Mouse (Mus musculus): ENCODE data around the gene Prune1. TPM values are rescaled to one million over a fixed set of nuclear protein-coding genes. Genes with fewer than 3 reads are reported as not detected.

Gene Prune1
- total RNA-seq, 2 experiments from 2014 or later, result 22.2 to 27.9 TPM

DNA sequence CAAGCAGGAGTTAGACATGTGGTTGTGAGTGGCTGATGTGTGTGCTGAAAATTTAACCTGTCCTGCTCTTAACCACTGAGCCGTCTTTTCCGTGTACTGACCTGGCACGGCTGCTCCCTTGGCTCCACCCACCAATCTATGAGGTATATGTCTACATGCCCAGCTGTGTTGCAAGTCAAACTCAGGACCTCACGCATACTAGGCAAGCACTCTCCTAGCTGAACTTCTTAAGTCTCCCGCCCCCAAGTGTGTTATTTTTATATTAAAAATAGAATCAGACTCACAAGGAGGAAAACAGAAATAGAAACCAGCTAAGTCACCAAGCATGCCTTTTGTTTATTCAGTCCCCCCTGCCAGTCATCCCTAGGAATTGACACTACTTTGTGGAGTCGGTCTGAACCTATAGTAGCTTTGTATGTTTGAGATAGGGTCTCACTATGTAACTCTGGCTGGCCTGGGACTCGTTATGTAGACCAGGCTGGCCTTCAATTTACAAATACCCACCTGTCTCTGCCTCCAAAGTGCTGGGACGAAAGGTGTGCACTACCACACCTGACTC, 44.3 kb downstream of the Prune1 start:
- DNase-seq, result no peak

DNA sequence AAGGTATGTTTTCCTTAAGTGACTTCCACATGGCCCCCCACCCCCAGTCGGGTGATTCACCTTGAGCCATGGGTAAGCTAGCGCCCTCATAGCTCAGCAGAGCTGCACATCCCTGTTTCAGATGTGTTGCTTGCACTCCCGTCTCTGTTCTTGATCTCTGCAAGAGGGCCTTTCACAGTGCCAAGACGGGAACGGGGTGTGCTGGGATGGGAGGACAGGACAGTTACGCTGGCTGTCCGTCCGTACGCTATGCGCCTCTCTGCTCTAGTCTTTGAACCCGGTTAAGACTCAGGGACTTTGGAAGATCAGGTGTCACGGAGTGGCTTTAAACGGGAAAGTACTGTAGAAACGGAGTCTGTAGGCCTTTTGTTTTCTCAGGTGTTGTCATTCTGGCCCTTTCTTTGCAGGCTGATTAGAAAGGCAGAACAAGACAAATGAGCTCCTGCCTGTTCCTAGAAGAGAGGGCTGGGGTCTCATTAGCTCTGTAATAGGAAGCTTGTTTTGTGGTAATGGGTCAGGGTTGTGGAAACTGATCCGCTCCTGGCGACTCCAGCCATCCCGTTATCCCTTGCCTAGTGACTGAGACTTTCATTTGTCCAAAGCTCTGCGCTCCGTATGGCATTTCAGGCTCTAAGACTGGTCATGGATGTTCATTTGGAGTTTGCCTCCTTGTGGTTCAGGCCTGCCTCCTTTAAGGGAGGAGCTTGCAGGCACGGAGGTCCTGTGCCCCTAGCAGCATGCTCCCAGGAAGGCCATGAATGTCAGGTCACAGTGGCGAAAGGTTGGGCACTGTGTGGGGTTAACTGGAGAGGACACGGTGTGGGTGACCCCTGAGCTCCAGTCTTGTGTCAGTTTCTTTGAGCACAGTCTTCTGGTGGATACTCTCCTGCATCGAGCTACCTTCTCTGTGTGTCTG, 46.2 kb downstream of the Prune1 start:
- DNase-seq, result no peak

DNA sequence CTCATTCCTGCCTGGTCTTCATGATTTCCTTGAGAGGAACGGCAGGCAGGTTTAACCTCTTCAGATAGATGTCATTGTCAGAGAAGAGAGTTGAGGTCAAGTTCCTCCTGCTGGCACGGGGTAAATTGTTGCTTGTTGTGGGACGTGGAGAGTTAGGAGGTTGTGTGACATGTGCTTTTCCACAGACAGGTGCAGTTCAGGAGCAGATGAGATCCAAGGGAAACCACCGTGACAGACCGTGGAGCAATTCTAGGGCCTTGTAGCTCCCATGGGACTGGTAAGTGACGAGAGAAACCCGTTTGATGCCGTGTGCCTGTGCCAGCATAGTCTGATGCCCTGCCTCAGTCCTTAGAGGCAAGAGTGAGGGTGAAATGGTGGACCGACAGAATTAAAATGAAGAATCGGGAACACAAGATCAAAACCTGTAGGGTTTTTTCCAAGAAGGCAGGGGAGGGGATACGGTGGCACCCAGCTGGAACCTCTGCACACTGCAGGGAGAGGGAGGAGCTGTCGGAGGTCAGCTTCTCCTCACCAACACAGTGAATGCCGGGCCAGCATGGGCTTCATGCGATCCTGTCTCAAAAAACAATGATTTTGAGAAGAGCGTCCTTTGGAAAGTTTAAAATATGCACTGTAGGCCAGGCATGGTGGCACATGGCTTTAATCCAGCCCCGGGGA, 48.4 kb downstream of the Prune1 start:
- DNase-seq, result no peak

DNA sequence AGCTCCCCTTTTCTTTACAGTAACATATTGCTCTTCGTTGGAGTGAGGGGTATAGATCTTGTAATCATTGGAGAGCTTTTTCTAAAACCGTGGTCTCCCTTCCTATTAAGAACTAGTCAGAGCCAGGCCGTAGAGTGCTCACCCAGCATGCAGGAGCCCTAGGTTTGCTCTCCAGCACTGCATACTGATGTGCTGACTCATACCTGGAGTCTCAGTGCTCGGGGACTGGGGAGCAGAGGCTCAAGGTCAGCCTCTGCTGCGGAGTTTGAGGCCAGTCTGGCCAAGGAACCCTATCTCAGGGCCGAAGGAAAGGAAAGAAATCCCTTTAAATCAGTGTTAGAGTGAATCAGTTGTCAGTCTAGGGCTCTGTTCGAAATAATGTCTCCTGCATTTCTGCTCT, 49.1 kb downstream of the Prune1 start:
- peak; percentile 73 for DNase-seq

DNA sequence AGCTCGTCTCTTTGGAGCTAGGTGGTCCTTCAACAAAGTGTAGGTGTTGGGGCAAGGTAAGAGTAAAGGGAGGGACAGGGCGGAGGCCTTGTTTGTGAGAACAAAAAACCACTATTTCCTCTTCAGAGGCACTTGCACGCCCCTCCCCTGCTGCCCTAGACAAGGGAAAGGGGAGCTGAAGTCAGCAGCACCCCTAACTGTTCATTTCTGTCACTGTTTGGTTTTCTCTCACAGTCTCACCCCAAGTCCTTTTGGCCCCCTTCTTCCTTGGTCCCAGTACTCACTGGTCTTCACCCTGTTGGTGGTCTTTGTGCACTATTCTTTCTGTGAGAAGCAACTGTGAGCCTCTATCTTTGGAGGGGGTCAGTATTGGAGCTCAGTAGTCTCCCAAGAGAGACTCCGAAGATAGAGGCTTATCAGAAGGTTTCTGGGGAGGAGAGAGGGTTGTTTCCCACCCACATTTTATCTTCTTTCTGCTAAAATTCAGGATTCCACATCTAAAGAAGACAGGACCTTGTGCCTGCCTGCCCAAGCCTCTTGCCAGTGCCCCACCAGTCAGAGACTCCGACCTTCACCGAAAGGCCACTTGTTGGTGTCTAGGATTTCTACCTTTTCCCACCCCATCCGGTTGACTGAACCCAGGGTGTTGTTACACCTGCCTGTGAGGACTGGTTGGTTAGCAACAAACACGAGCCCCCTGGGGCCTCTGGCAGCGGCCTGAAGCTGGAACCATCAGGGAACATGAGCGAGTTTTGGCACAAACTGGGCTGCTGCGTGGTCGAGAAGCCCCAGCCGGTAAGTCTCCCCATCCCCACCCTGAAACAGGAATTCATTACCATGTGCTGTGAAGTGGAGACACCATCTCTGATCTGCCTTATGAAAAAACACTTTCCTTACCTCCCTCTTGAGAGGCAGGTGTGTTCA, 50.3 kb downstream of the Prune1 start, which contains the start of gene Mllt11:
Gene Mllt11 (minus strand): TSS at position 874 of the 924 bp plus-strand sequence.
- DNase-seq, result no peak

DNA sequence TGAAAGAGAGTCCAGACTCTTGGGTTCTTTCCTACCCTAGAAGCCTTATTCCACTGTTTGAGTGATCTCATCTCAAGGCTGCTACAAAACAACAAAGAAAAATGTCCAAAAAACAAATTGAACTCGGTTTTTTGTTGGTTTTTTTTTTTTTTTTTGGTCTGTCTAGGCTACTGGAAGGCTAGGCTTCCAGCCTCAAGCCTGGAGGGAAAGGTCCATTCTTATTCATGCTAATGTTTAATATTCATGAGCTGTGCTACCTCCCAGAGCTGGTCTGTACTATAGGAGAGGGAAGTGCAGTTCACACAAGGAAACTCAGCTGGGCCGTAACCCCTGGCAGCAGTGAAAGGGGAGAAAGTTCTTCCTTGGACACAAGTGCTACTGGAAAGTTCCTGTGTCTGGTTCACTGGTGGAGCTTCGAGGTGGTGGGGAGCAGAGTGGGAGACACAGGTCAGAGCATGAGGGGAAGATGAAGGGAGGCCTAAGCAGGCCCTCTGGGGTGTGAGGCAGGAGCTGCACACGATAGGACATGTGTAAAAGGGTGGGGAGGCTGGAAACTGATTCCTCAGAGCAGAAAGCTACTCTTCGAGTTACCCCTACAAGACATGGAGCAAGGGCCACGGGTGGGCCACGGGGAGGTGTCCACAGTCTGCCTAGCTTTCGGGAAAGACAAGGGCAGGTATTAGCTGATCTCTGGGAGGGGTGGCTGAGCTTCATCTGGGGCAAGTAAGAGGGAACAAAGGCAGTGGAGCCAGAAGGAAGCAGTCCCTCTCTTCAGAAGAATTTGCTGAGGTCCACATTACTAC, 51.2 kb downstream of the Prune1 start:
- no peak for DNase-seq

DNA sequence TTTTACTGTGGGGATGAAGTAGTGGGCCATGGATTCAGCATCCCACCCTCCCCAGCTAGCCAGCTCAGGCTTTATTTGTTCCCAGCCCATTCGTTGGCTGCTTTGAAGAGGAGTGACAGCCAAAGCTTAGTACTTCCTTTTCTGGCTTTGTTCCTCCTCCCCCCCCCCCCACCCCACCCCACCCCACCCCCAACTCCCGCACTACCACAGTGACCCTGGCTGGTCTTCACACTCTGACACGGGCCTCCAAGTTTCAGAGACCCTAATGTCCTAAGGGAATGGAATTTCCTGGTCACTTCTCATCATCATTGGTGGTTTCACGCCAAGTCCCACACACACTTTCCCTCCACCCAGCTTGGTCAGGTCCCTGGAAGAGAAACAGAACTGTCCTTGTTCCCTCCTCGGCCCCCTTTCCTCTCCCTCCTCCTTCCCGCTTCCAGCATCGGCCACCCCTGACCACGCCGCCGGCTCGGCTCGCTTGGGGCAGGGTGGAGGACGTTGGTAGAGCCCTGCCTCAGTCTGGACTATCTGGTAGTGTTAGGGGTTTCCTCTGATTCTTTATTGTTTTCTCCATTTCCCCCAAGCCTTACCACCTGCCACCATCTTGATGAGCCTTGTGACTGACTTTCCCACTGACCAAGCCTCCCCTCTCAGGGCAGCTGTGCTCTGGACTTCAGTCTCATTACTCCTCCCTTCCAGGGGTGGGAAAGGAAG, 51.9 kb downstream of the Prune1 start:
- DNase-seq, result peak; percentile 59

DNA sequence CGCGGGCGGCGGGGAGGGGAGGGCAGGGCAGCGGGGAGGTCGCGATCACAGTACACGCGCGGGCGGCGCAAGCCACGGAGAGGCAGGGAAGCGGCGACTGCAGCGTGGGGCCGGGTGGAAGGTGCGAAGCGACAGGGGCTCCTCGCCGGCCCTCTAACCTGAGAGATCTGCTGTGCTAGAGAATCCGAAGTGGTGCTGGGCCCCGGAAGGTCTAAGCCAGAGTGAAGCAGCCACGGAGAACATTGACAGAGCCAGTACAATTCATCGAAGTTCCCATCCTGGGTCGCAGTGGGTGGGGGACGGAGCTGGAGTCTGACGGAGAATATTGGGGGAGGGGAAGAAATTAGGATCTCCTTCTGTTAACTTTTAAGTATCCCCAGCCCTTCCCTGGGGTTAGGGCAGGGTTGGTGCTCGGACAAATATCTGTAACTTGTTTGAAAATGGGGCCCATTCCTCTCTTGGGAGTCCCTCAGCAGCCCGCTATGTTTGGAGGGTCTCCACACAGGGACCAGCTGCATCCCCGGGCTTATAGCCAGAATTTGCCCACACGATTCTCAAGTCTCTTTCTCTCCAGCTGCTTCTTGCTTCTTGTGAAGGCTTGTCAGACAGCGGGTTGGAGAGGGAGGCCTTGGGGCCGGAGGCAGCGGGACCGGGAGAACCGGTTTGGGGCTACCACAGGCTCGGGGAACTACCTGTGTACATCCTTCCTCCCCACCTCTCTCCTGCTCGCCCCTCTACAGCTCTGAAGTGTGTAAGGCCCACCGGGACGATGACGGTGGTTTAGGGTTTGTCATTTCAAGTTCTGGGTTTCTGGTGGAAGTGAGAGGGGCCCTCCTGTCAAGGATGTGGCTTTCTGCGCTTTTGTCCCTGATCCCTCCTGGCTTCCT, 52.7 kb downstream of the Prune1 start:
- DNase-seq, result peak; percentile 49

DNA sequence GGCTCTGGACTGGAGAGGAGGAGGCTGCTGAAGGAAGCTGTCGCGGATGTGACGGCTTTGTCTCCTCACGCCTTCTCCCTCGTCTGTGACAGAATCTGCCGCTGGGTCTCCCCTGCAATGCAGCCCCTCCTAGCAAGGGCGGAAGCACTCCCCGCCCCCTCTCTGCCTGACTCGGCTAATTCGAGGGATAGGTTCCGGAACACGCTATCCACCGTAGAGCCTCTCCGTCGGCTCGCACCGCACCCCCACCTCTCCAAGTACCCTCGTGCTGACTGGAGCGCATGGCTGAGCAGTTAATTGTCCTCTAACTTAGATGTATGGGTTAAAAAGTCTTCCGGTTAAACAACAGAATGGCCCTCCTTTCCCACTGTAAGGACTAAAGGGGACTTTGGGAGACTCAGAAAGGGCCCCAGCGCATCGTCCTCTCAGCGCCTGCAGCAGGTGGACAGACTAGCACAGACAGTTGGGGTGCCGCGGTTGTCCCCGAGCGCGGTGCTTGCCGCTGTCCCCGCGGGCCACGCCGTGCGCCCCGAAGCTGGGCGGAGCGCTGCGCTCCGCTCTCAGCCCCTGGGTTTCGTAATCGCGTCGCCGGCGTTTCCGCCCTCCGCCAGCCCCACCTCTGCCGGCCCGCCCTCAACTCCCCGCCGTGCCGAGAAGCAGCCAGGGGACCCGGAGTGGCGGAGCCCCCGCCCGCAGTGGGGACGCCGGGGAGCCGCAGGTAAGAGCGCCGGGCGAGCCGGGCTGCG, 53.6 kb downstream of the Prune1 start, which contains the start of gene Cdc42se1:
Gene Cdc42se1 (plus strand): TSS at position 585 of the 746 bp plus-strand sequence.
- DNase-seq, result peak; percentile 93

DNA sequence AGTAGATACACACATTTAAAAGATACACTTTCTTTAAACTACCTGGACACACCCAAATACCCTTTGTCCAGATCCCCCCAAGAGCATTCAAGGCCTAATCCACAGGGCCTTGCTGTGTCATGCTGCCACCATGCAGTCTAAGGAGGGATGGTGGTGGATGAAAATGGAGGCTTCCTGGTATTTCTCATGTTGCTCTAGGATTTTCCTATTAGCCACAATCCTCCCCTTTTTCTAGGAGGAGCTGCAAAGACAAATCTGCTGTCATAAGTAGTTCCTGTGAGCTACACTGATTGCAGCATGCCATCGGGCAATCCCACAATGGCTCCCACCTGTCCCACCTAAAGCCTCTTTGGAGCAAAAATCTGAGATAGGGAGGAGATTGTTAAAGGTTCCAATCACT, 54.7 kb downstream of the Prune1 start:
- no peak for DNase-seq

DNA sequence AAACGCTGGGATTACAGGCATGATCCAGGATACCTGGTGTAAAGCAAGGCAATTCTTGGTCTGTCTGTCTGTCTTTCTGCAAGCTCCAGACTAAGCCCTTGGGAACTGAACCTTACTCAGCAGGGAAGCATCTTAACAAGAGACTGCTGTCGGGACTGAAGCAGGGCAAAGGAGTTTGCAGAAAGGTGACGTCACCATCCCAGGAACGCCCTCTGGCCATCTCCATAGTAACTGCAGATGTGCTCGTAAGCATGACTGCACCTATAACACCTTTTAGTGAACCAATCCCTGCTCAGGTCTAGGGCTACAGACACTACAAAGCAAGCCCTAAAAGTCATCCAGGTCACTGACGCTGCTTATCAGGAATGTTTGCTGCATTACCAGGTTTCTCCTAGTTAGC, 57.6 kb downstream of the Prune1 start:
- DNase-seq, result no peak

DNA sequence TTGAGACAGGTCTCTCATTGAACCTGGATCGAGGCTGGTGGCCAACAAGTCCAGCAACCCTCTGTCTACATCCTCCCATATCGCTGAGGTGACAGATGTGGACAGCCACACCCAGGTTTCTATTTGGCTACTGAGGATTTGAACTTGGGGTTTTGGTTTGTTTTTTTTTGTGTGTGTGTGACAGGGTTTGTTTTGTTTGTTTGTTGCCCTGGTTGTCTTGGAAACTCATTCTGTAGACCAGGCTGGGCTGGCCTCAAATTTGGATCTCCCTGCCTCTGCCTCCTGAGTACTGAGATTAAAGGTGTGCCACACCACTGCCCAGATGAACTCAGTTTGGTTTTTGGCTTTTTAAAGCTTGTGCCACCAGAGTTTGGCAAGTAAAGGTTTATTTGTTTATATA, 58.8 kb downstream of the Prune1 start:
- DNase-seq, result no peak

DNA sequence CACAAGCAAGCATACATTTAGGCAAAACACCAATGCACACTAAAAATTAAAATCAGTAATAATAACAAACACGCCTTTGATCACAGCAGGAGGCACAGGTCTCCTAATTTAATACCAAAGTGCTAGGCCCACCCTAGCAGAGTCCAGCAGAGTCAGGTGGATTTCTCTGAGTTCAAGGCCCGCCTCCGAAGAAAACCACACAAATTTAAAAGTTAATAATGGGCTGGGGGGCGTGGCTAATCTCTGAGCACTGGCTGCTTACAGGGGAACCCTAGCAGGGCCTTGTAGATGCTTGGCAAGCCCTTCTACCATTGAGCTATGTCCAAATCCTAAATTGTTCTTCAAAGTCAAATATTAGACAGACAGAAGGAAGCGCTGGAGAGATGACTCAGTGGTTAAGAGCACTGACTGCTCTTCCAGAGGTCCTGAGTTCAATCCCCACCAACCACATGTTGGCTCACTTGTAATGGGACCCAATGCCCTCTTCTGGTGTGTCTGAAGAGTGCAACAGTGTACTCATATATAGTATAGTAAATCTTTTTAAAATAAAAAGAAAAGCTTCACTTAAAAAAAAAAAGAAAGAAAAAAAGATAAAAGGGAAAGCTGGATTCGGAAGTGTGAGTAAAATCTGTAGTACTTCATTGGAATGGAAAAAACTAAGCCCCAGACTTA, 63.3 kb downstream of the Prune1 start:
- DNase-seq, result no peak

DNA sequence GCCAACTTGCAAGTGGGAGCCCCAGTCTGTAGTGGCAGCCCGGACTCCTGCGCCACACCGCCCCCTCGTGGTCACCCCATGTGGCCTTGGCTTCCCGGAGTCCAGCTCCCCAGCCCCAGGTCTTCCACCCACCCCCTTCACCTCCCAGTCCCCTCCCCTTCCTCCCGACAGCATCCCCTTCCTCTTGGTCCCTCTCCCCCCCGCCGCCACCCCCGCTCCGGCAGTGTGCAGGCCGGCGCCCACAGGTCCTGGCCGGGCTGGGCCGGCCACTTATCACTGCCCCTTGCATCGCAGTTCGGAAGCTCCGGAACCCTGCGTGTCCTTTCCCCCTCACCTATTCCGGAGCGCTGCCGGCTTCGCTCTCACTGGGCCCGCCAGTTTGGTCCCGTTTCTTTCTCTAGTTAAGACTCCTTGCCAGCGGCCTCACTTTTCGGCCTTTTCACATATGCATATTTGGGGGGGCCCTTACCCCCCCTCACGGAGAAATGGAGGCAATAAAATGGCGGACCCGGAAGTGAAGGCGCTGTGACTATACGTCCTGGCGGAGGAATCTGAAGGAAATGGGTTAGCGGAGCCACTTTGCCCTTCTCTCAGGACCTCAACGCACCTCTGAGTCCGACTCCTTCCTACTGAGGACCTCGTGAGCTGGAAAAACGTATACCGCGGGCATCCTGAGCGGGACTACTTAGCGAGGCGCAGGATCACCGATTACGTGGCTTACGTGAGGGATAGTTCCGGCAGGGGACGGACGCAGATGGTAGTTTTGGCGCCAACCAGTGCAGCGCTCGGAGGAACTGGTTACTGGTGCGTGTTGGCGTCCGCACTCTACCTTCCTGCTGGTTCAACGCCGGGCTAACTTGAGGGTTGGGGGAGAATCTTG, 64.4 kb downstream of the Prune1 start, which contains the start of gene Gabpb2:
Gene Gabpb2 (minus strand): TSS at position 662 of the 880 bp plus-strand sequence.
- DNase-seq, result peak; percentile 99

DNA sequence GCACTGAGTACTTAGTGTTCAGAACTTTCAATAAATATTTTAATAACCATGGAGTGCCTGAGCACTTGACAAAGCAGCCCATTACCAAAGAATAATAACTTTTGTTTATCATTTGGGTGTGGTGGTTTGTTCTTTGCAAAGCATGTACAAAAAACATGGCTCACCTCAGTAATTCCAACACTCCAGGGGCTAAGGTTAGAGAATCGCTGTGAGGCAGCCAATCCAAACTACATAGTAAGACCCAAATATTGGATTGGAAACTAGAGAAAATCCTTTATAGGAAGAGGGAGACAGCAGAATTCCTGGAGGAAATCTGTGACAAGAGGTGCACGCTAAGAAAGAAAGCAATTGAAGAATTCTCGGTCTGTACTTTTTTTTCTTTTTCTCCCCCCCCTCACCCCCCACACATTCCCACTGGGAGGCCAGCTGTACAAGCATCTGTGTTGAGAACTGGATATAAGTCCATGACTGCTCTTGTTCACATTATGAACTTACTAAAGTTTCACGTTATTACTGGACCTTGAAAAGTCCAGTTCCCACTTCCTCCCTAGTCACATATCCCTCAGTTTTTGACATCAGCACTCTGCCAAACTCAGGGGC, 65.1 kb downstream of the Prune1 start:
- no peak for DNase-seq

DNA sequence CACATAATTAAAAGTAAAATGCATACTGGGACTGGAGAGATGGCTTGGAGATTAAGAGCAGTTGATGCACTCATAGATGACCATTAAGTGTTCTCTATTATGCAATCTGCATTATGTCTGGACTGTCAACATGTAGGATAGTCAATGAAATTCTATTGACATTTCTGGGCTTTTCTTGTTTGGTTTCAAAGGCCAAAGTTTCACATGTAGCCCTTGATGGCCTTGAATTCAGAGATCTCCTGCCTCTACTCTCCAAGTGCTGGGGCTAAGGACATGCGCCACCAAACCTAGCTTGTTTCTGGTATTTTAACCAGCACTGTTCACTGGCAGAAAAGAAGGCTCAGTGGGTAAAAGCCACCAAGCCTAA, 68.3 kb downstream of the Prune1 start:
- no peak for DNase-seq
